Mouse (Mus musculus) hindbrain, embryonic 13.5 days (tissue): ENCODE measurements at regions not wholly inside any gene's neighbourhood (a gene's known extent, or its start where the extent isn't known, plus 50 kb on each side); places are given as distances from the start of the nearest gene placed in this dataset.
A peak's percentile ranks its signal among the peaks of the same experiment; 100 is the strongest.

Experiments
- ATAC-seq: fragments of 200-750 bp; cut with Nextera tagmentation; 2 replicates; pipeline ENCODE4 v1.8.0; 2017; ENCODE audit warnings: moderate TSS enrichment; ENCODE audit not compliant: low FRiP score
- H3K27ac ChIP-seq: fragments of 300-500 bp; sonication (generic); 2 replicates; pipeline ENCODE4 v1.5.1; 2015; ENCODE audit warnings: inconsistent platforms, mild to moderate bottlenecking, moderate library complexity
- H3K27me3 ChIP-seq: fragments of 300-500 bp; sonication (generic); 2 replicates; pipeline ENCODE4 v1.6.1; 2015; ENCODE audit warnings: mild to moderate bottlenecking, inconsistent platforms
- H3K36me3 ChIP-seq: fragments of 300-500 bp; sonication (generic); 2 replicates; pipeline ENCODE4 v1.6.1; 2015; ENCODE audit warnings: mild to moderate bottlenecking, inconsistent platforms
- H3K4me1 ChIP-seq: fragments of 300-500 bp; sonication (generic); replicated peaks from 2 replicates; pipeline ENCODE4 v1.6.1; 2015; ENCODE audit warnings: inconsistent platforms
- H3K4me2 ChIP-seq: fragments of 300-500 bp; sonication (generic); 2 replicates; pipeline ENCODE4 v1.6.1; 2015; ENCODE audit warnings: inconsistent platforms, mild to moderate bottlenecking, moderate library complexity
- H3K4me3 ChIP-seq: fragments of 300-500 bp; sonication (generic); 2 replicates; pipeline ENCODE4 v1.5.1; 2015; ENCODE audit warnings: mild to moderate bottlenecking, inconsistent platforms
- H3K9ac ChIP-seq: fragments of 300-500 bp; sonication (generic); 2 replicates; pipeline ENCODE4 v1.6.1; 2015; ENCODE audit warnings: mild to moderate bottlenecking, inconsistent platforms
- H3K9me3 ChIP-seq: fragments of 300-500 bp; sonication (generic); 2 replicates; pipeline ENCODE4 v1.6.1; 2016; ENCODE audit warnings: inconsistent platforms
- WGBS: fragments of 180-500 bp; shearing (Covaris S2); methylation state at CpG from one replicate; pipeline ENCODE4 v1.1.7; 2015; 5-methylcytosine and 5-hydroxymethylcytosine counted together

DNA sequence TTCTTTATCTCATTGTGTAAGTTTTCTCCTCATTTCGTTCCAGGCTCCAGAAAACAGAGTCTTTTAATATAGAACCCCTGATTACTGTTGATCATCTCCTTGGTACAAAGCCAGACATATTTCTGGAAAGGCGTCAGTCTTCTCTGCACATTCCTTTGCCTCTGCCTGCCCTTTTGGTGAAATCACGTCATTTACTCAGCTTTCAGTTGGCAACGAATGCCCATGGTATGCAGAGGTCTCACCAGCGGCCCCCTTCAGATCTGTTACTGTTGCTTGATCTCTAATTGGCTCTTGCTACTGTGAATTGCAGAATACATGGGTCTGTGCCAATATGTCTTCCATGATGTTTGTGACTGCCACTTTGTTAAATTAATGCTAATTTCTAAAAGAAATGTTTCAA lies 412.0 kb upstream of the Pitx2 start:
- WGBS: 83% methylated on average over 5 of the region's 5 CpGs
- Histone ChIP-seq H3K36me3 (no peaks in the 10 kb centered on the region), H3K9ac (no peak overlapping the region), H3K27ac (no peak overlapping the region), H3K4me3 (no peak overlapping the region), H3K4me2 (no peak overlapping the region), H3K9me3 (no peaks in the 10 kb centered on the region), H3K27me3 (no peaks in the 10 kb centered on the region), H3K4me1 (no peaks in the 10 kb centered on the region)
- ATAC-seq: no peak

DNA sequence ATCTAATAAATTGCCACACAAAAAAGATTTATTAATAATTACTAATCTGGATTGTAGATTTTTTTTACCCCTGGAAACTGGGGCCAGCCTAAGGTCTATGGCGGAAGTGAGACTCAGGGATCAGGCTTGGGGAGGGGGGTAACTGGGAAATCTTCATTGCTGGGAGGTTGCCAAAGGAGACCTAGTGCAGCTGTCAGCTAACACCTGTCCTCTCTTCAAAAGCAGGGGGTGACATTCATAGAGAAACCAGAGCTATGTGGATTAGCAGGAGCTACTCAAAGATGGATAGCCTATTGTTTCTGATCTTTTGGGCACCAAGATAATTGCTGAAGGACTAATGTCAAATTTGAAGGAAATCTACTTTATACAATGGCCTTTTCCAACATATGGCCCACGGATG lies 403.7 kb upstream of the Pitx2 start:
- Histone ChIP-seq H3K4me2 (no peak overlapping the region), H3K27ac (no peak overlapping the region), H3K4me3 (no peak overlapping the region), H3K9me3 (no peaks in the 10 kb centered on the region), H3K27me3 (no peaks in the 10 kb centered on the region), H3K36me3 (no peaks in the 10 kb centered on the region), H3K9ac (no peak overlapping the region), H3K4me1 (no peaks in the 10 kb centered on the region)
- 86% methylated on average over 2 of the region's 2 CpGs for WGBS
- ATAC-seq: no peak

DNA sequence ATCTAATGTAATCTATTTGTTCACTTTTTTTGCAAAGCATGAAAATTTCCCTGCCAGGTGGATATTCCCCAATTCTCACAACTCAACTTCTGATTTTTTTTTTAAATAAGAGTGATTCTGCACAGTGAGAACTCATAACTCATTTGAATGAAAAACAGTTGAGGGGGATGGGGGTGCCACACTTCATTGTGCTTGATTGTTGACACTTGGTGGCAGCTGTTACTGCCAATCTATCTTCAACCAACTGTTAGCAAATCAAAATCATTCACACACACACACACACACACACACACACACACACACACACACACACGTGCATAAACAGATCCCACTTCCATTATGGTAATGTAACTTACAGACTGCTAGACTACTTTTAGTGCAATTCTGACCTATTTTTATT lies 401.8 kb upstream of the Pitx2 start:
- no peak overlapping the region for H3K9ac ChIP-seq

DNA sequence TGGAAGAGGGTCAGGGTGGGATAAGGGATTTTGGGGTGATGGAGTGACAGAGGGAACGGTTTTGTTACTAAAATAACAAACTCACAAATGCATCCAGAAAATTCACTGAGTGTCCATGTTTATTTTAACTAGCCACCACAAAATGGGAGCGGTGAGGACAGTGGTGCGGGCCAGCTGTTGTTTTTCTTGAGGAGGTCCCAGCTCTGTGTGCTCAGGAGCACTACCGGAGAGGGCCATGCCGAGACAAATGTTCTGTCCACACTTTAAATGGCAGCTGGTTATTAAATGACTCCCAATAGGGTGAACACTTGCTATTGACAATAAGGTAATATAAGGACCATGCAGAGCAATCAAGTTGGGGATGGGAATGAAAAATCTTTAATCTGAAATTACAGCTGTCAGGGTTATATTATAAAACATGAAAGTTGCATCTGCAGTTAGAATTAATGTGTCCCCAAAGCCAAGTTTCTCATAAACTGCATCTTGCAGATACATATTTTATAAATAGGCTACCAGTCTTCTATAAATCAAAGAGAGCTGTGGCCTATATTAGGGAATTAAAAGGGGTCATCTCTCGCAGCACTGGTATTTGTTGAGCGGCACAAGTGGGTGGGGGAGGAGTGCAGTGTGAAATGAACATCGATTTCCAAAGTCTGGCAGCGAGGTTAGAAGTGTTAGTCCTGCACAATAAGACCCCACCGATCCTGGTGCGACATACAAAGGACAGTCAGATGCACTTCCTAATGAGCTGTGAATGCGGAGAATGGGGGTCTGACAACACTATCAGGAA lies 370.1 kb upstream of the Pitx2 start:
- 32% methylated on average over 12 of the region's 12 CpGs for WGBS
- ATAC-seq: no peak
- H3K4me3 ChIP-seq: no peak overlapping the region

More for the DNA sequence above, 401.8 kb upstream of the Pitx2 start:
- no peaks in the 10 kb centered on the region for H3K4me1 ChIP-seq
- no peak overlapping the region for H3K4me2 ChIP-seq
- H3K27me3 ChIP-seq: no peaks in the 10 kb centered on the region
- no peak for ATAC-seq
- no peak overlapping the region for H3K4me3 ChIP-seq
- H3K27ac ChIP-seq: no peak overlapping the region
- no peaks in the 10 kb centered on the region for H3K9me3 ChIP-seq
- no peaks in the 10 kb centered on the region for H3K36me3 ChIP-seq
- 50% methylated on average over 1 of the region's 1 CpGs for WGBS

DNA sequence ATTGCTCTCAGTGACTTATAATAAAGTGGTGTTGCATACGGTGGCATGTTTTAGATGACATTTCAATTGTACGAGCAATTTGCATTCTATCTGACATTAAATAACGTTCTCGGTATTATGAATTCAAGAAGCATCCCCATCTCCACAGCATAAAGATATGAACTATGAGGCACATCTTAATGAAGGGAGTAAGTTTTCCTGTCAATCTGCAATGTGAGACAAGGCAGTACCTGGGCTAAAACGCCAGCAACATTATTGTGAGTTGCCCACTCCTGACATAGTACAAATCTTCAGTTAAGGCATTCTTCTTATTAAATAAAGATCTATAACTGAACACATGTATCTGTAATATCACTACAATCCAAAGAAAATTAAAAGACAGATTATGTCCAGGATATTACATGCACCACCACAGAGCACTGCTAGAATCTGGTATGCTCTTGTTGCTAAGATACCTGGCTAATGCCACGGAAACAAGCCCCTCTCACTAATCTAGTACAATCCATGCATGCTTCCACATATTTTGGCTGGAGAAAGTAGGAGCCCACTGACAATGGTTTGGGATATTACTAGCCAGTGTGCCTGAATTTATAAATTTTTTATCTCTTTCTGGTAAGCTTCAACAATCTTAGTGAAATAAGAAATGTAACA lies 349.2 kb upstream of the Pitx2 start:
- WGBS: 74% methylated on average over 6 of the region's 6 CpGs
- H3K9ac ChIP-seq: no peak overlapping the region
- no peak overlapping the region for H3K27ac ChIP-seq
- H3K4me2 ChIP-seq: no peak overlapping the region
- no peak overlapping the region for H3K4me3 ChIP-seq
- no peaks in the 10 kb centered on the region for H3K36me3 ChIP-seq
- 0 out of 2 replicates have a peak, but pooled peaks have one; percentile 24 for ATAC-seq
- H3K4me1 ChIP-seq: 0 out of 2 replicates have a peak, but pooled peaks cover 2% of the 10 kb centered on the region
- no peaks in the 10 kb centered on the region for H3K9me3 ChIP-seq
- no peaks in the 10 kb centered on the region for H3K27me3 ChIP-seq

More for the DNA sequence above, 370.1 kb upstream of the Pitx2 start:
- H3K9me3 ChIP-seq: no peaks in the 10 kb centered on the region
- H3K4me2 ChIP-seq: no peak overlapping the region
- no peaks in the 10 kb centered on the region for H3K27me3 ChIP-seq
- H3K27ac ChIP-seq: no peak overlapping the region
- no peaks in the 10 kb centered on the region for H3K36me3 ChIP-seq
- H3K9ac ChIP-seq: no peak overlapping the region
- H3K4me1 ChIP-seq: peaks cover 3% of the 10 kb centered on the region; the same call in 1 of the 2 replicates

DNA sequence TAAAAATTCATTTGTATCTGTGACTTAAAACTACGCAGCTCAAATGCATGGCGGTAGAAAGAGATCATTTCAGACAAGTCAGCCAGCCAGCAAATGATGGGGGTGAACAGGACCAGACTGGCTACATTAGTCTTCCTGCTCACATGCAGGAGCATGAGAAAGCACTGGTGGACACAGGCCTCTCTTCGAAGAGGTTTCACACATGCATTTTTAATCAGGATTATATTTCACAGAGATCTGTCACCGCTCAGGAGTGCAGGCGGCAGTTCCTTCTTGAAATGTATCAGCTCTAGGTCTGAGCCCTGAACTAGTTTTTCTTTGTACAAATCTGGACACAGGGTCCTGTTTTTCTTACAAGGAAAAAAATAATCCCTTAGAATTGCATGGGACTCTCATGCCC lies 343.2 kb upstream of the Pitx2 start:
- Histone ChIP-seq H3K27ac (no peak overlapping the region), H3K27me3 (no peaks in the 10 kb centered on the region), H3K4me2 (no peak overlapping the region), H3K9ac (no peak overlapping the region), H3K4me1 (no peaks in the 10 kb centered on the region), H3K9me3 (no peaks in the 10 kb centered on the region), H3K36me3 (no peaks in the 10 kb centered on the region), H3K4me3 (no peak overlapping the region)
- no peak for ATAC-seq
- 64% methylated on average over 5 of the region's 5 CpGs for WGBS

DNA sequence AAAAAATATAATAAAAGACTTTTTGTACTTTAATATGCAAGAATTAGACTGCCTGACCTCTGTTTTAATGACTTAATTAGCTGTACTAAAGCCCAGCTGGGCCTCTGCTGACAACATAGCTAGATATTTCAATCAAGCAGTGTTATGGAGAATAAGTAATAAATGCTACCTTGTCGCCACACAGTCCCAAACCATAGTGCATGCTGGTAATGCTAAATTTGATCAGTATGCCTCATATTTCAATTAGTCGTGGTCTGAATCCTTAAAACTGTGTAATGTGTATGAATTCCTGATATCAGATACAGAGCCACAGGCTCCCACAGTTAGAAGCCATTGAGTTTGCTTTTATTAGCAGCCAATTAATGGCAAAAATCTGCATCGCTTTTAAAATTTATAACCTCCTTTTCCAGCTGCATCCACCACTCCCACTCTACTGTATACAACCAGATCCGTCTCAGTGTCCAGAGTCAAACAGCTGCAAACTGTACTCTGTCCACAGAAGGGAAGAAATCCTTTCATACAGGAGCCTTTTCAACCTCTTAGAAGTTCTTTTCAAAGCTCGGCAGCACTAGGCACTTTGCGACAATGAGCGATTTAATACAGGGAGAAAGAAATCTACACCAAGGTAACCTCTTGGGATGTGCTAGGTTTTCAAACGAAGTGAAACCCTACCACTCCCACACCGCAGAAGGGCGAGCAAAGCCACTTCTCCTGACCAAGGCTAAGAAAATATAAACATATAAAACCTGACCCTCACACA lies 317.8 kb upstream of the Pitx2 start:
- Histone ChIP-seq H3K27me3 (no peaks in the 10 kb centered on the region), H3K4me3 (no peak overlapping the region), H3K4me2 (no peak overlapping the region), H3K36me3 (no peaks in the 10 kb centered on the region), H3K4me1 (peaks cover 11% of the 10 kb centered on the region), H3K27ac (no peak overlapping the region), H3K9me3 (no peaks in the 10 kb centered on the region), H3K9ac (no peak overlapping the region)
- WGBS: 44% methylated on average over 10 of the region's 10 CpGs
- peak; percentile 80 for ATAC-seq

DNA sequence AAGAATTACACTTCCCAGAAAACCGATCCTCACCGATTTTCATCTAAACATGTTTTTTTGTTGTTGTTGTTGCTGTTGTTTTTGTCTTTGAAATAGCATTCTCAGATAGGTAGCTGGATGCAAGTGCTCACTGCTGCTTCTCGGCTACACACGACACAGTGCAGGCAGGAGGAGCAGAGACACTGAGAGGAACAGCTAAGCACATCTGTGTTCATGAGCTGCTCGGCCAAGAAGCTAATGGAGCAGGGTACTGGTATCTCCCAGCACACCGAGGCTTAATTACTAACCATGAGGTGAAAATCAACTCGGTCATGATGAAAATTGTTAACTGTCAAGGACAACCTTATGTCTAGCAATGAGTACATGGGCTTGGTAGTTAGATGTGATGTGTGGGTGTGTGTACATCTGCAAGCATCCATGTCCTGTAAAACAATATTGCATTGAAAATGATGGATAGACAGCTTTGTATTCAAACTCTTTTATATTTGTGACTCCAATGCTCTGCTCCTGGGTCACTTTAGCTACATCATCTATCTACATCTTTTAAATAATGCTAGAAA lies 316.0 kb upstream of the Pitx2 start:
- H3K4me2 ChIP-seq: no peak overlapping the region
- H3K27ac ChIP-seq: no peak overlapping the region
- no peak overlapping the region for H3K9ac ChIP-seq
- H3K4me3 ChIP-seq: no peak overlapping the region
- peak; percentile 86 for ATAC-seq
- no peaks in the 10 kb centered on the region for H3K27me3 ChIP-seq
- no peaks in the 10 kb centered on the region for H3K9me3 ChIP-seq
- H3K36me3 ChIP-seq: no peaks in the 10 kb centered on the region
- peaks cover 11% of the 10 kb centered on the region for H3K4me1 ChIP-seq
- WGBS: 55% methylated on average over 7 of the region's 7 CpGs

DNA sequence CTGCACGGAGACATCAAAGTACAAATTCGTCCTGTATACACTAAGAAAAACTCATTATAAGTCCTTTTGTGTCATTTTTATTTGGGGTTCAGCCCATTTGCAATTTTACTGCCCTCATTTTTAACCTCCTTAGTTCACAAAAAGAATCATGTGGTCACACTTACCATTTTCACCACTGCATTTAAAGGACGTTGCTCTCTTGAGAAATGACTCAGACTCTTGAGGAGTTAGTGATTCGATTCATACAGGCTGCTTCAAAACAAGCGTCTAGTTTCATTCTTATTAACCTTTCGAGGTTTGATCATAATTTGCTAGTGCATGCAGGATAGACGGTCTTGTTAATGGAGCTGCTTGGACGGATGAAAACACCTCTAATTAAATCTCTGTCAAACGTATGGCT lies 313.0 kb upstream of the Pitx2 start:
- Histone ChIP-seq H3K27me3 (no peaks in the 10 kb centered on the region), H3K4me3 (no peak overlapping the region), H3K36me3 (no peaks in the 10 kb centered on the region), H3K9me3 (no peaks in the 10 kb centered on the region), H3K4me2 (no peak overlapping the region), H3K27ac (no peak overlapping the region), H3K9ac (no peak overlapping the region), H3K4me1 (peaks cover 10% of the 10 kb centered on the region)
- 69% methylated on average over 9 of the region's 9 CpGs for WGBS
- ATAC-seq: no peak

- Histone ChIP-seq H3K27ac (no peak overlapping the region), H3K27me3 (no peaks in the 10 kb centered on the region), H3K9ac (no peak overlapping the region), H3K36me3 (no peaks in the 10 kb centered on the region), H3K9me3 (peaks cover 2% of the 10 kb centered on the region; the same call in 1 of the 2 replicates), H3K4me3 (no peak overlapping the region), H3K4me1 (no peaks in the 10 kb centered on the region), H3K4me2 (no peak overlapping the region)
- 92% methylated on average over 5 of the region's 5 CpGs for WGBS
- no peak for ATAC-seq
These were observed 308.6 kb upstream of the Pitx2 start for GRCm38 (mm10) chr3:128891078-128891477.

DNA sequence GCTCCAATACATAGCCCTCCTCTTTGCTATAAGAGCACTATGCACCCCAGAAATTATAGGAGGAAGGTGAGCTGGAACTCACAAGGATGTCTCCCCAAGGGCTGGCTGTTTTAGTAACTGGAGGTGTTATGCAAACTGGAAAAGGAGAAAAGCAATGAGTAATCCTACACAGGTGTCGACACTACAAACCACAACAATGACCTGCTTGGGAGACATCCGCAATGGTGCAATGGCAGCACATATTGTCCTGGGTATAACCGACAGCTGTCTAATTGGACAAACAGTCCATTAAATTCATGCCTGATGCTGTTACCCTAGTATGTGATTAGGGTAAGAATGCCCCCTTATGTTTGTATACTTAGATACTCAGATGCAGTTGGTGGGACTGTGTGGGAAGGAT lies 303.1 kb upstream of the Pitx2 start:
- H3K27ac ChIP-seq: no peak overlapping the region
- no peak overlapping the region for H3K4me3 ChIP-seq
- 94% methylated on average over 3 of the region's 3 CpGs for WGBS
- no peaks in the 10 kb centered on the region for H3K27me3 ChIP-seq
- peaks cover 2% of the 10 kb centered on the region; the same call in 1 of the 2 replicates for H3K9me3 ChIP-seq
- H3K4me2 ChIP-seq: no peak overlapping the region
- ATAC-seq: no peak
- no peak overlapping the region for H3K9ac ChIP-seq
- H3K36me3 ChIP-seq: no peaks in the 10 kb centered on the region
- no peaks in the 10 kb centered on the region for H3K4me1 ChIP-seq

DNA sequence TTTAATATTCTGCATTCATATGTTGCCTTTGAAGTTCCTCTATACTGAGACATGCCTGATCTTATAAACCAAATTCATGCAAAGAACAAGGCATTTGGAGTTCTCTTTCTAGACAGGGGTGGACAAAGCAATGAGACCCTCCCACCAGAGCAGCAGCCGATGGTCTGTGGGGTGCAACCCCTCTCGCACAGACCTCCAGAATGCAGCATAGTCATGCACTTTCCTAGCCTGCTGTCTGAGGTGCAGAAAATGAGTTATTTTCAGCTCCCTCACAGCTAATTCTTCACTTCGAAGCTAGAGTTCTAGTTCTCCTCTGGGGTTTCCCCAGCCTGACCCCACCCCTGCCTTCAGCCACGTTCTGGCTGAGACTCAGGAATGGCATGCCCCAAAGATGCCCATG lies 288.6 kb upstream of the Pitx2 start:
- no peaks in the 10 kb centered on the region for H3K27me3 ChIP-seq

More for the DNA sequence above, 288.6 kb upstream of the Pitx2 start:
- no peaks in the 10 kb centered on the region for H3K36me3 ChIP-seq
- no peak overlapping the region for H3K4me2 ChIP-seq
- H3K9ac ChIP-seq: no peak overlapping the region
- H3K4me3 ChIP-seq: no peak overlapping the region
- no peak for ATAC-seq
- WGBS: 75% methylated on average over 4 of the region's 4 CpGs
- no peaks in the 10 kb centered on the region for H3K9me3 ChIP-seq
- no peaks in the 10 kb centered on the region for H3K4me1 ChIP-seq
- no peak overlapping the region for H3K27ac ChIP-seq
